Mouse (Mus musculus) ES-E14 (cell line): Measurements from ENCODE around the gene Uox.

Experiments used
- CHD2 ChIP-seq: IDR thresholded peaks from 2 replicates; pipeline ENCODE4 v1.6.1; 2014; ENCODE audit warnings: mild to moderate bottlenecking, low read depth, low read length, inconsistent platforms
- MAFK ChIP-seq: IDR thresholded peaks from 2 replicates; pipeline ENCODE4 v1.6.1; 2014; ENCODE audit warnings: mild to moderate bottlenecking, low read depth, low read length, inconsistent platforms; ENCODE audit not compliant: insufficient read depth
- ZNF384 ChIP-seq: IDR thresholded peaks from 2 replicates; pipeline ENCODE4 v1.6.1; 2012; ENCODE audit warnings: low read depth, low read length, inconsistent platforms

DNA sequence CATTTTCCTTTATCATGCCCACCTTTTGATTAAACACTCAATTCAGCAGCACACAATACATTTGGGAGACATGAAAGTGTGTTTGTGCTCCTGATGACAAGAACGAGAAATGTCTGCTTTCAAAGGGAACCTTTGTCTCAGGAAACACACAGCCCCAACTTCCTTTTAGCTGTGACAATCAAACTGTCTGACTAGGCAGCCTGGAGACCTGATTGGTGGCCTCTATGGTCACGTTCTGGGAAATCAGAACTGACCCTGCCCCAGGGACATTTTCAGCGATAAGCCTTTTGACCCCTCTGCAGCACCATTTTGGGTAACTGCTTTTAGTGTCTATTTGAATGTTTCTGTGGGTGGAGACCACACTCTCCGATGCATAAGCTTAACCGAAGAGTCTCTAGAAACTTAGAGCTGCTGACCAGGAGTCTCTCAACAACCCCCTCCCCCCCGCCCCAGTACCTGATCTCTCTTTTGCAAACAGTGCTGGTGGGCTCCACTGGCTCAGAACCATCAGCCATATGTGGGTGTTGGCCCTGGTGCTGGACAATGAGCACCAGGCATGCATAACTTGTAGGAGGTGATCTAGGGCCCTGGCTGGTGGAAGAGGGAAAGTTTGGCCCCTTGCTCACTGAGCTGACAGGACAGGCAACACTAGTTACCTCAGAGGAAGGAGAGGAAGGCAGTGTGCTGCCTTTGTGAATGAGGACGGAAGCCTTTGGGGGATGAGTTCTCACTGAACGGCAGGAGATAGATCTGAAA lies 58.2 kb downstream of the Uox start:
- TF ChIP-seq ZNF384 (no peak), CHD2 (no peak), MAFK (no peak)
